Mouse (Mus musculus) intestine, postnatal 0 days (tissue): Measurements from ENCODE around the gene Fgf11. TPM values are rescaled to one million over a fixed set of nuclear protein-coding genes. Genes with fewer than 3 reads are reported as not detected.

Experiments used
- ATAC-seq: fragments of 200-750 bp; cut with Nextera tagmentation; 2 replicates; pipeline ENCODE4 v1.8.0; 2017; ENCODE audit warnings: mild to moderate bottlenecking, moderate TSS enrichment, moderate library complexity
- H3K27ac ChIP-seq: fragments of 300-500 bp; sonication (generic); 2 replicates; pipeline ENCODE4 v1.5.1; 2014; ENCODE audit warnings: mild to moderate bottlenecking, low read depth, low read length, moderate library complexity
- H3K27me3 ChIP-seq: fragments of 300-500 bp; sonication (generic); replicated peaks from 2 replicates; pipeline ENCODE4 v1.6.1; 2014; ENCODE audit warnings: low read length, mixed read lengths; ENCODE audit not compliant: control insufficient read depth, insufficient read depth
- H3K36me3 ChIP-seq: fragments of 300-500 bp; sonication (generic); 2 replicates; pipeline ENCODE4 v1.6.1; 2014; ENCODE audit warnings: mild to moderate bottlenecking, moderate library complexity; ENCODE audit not compliant: control insufficient read depth, insufficient read depth
- H3K4me1 ChIP-seq: fragments of 300-500 bp; sonication (generic); replicated peaks from 2 replicates; pipeline ENCODE4 v1.6.1; 2014; ENCODE audit warnings: antibody characterized with exemption, low read length, mixed read lengths; ENCODE audit not compliant: control insufficient read depth, insufficient read depth
- H3K4me2 ChIP-seq: fragments of 300-500 bp; sonication (generic); replicated peaks from 2 replicates; pipeline ENCODE4 v1.6.1; 2014; ENCODE audit warnings: low read depth, mild to moderate bottlenecking, moderate library complexity
- H3K4me3 ChIP-seq: fragments of 300-500 bp; sonication (generic); 2 replicates; pipeline ENCODE4 v1.5.1; 2014; ENCODE audit warnings: low read depth, low read length
- H3K9ac ChIP-seq: fragments of 300-500 bp; sonication (generic); 2 replicates; pipeline ENCODE4 v1.6.1; 2014; ENCODE audit warnings: mild to moderate bottlenecking, low read depth, low read length
- H3K9me3 ChIP-seq: fragments of 300-500 bp; sonication (generic); 2 replicates; pipeline ENCODE4 v1.6.1; 2016; ENCODE audit warnings: mixed run types; ENCODE audit not compliant: control insufficient read depth
- CTCF ChIP-seq: sonication (generic); IDR thresholded peaks from 2 replicates; pipeline ENCODE4 v1.5.1; 2016; ENCODE audit warnings: low read depth, mild to moderate bottlenecking, control low read depth, antibody characterized with exemption, moderate library complexity
- WGBS: fragments of 180-500 bp; shearing (Covaris S2); extraction: QIAGEN DNeasy Blood & Tissue Kit; methylation state at CpG from one replicate; pipeline ENCODE4 v1.1.7; 2014; 5-methylcytosine and 5-hydroxymethylcytosine counted together
- polyA plus RNA-seq: library from polyadenylated mRNA; unstranded; fragments of >200 nt; fragmentation: Nextera tagmentation; extraction: Ambion mirVana; gene quantifications from 2 replicates; pipeline ENCODE4 v1.2.1, GENCODE M21; 2015

Fgf11 gene
- polyA plus RNA-seq, 1 experiment from 2014 or later: 0.18 TPM

- H3K9ac ChIP-seq: no peak overlapping the region
- no peak for TF ChIP-seq CTCF
- peak overlapping the region; percentile 98; the same call in 1 of the 2 replicates for H3K4me2 ChIP-seq
- no peak overlapping the region for H3K4me3 ChIP-seq
- H3K9me3 ChIP-seq: no peaks in the 10 kb centered on the region
- no peaks in the 10 kb centered on the region for H3K4me1 ChIP-seq
- no peak overlapping the region for H3K27ac ChIP-seq
- 34% methylated on average over 4 of the region's 4 CpGs for WGBS
- no peaks in the 10 kb centered on the region for H3K36me3 ChIP-seq
- no peak for ATAC-seq
- peaks cover 15% of the 10 kb centered on the region; the same call in 1 of the 2 replicates for H3K27me3 ChIP-seq
These were observed 34.3 kb upstream of the Fgf11 start for GRCm38 (mm10) chr11:69835966-69836335.

GRCm38 (mm10) chr11:69835326-69835965 lies 33.8 kb upstream of the Fgf11 start:
- peak overlapping the region; percentile 98; the same call in 1 of the 2 replicates for H3K4me2 ChIP-seq
- H3K36me3 ChIP-seq: no peaks in the 10 kb centered on the region
- no peak overlapping the region for H3K27ac ChIP-seq
- H3K4me3 ChIP-seq: no peak overlapping the region
- TF ChIP-seq CTCF: no peak
- peaks cover 15% of the 10 kb centered on the region; the same call in 1 of the 2 replicates for H3K27me3 ChIP-seq
- 43% methylated on average over 9 of the region's 9 CpGs for WGBS
- no peaks in the 10 kb centered on the region for H3K9me3 ChIP-seq
- ATAC-seq: no peak
- no peaks in the 10 kb centered on the region for H3K4me1 ChIP-seq
- H3K9ac ChIP-seq: no peak overlapping the region

- no peak for ATAC-seq
- peak overlapping the region; percentile 50 for H3K9ac ChIP-seq
- TF ChIP-seq CTCF: peak; percentile 21
- no peaks in the 10 kb centered on the region for H3K9me3 ChIP-seq
- no peaks in the 10 kb centered on the region for H3K4me1 ChIP-seq
- no peaks in the 10 kb centered on the region for H3K36me3 ChIP-seq
- H3K4me2 ChIP-seq: peak overlapping the region; percentile 72
- 12% methylated on average over 42 of the region's 48 CpGs for WGBS
- peaks cover 15% of the 10 kb centered on the region; the same call in 1 of the 2 replicates for H3K27me3 ChIP-seq
- peak overlapping the region; percentile 38 for H3K4me3 ChIP-seq
- H3K27ac ChIP-seq: no peak overlapping the region
These were observed 32.4 kb upstream of the Fgf11 start for GRCm38 (mm10) chr11:69834001-69834549.

GRCm38 (mm10) chr11:69833554-69833953 lies 31.9 kb upstream of the Fgf11 start:
- H3K4me1 ChIP-seq: no peaks in the 10 kb centered on the region
- no peak for TF ChIP-seq CTCF
- H3K36me3 ChIP-seq: no peaks in the 10 kb centered on the region
- peak overlapping the region; percentile 50; the same call in 1 of the 2 replicates for H3K9ac ChIP-seq
- no peak for ATAC-seq
- 58% methylated on average over 8 of the region's 8 CpGs for WGBS
- no peaks in the 10 kb centered on the region for H3K9me3 ChIP-seq
- H3K27ac ChIP-seq: no peak overlapping the region
- peak overlapping the region; percentile 72 for H3K4me2 ChIP-seq
- H3K27me3 ChIP-seq: peaks cover 15% of the 10 kb centered on the region; the same call in 1 of the 2 replicates
- H3K4me3 ChIP-seq: peak overlapping the region; percentile 38

GRCm38 (mm10) chr11:69828832-69829231 lies 27.2 kb upstream of the Fgf11 start:
- Histone ChIP-seq H3K9me3 (no peaks in the 10 kb centered on the region), H3K4me1 (no peaks in the 10 kb centered on the region), H3K4me3 (no peak overlapping the region), H3K27ac (no peak overlapping the region), H3K4me2 (no peak overlapping the region), H3K36me3 (peaks cover 20% of the 10 kb centered on the region; the same call in 1 of the 2 replicates), H3K9ac (no peak overlapping the region), H3K27me3 (0 out of 2 replicates have a peak, but pooled peaks cover under 1% of the 10 kb centered on the region)
- no peak for TF ChIP-seq CTCF
- ATAC-seq: no peak
- 55% methylated on average over 5 of the region's 5 CpGs for WGBS

- WGBS: 61% methylated on average over 2 of the region's 2 CpGs
- H3K9me3 ChIP-seq: no peaks in the 10 kb centered on the region
- no peak for TF ChIP-seq CTCF
- no peaks in the 10 kb centered on the region for H3K27me3 ChIP-seq
- H3K27ac ChIP-seq: no peak overlapping the region
- H3K9ac ChIP-seq: 0 out of 2 replicates have a peak overlapping the region, but pooled peaks have one; percentile 7
- no peak overlapping the region for H3K4me3 ChIP-seq
- no peaks in the 10 kb centered on the region for H3K4me1 ChIP-seq
- no peak for ATAC-seq
- no peak overlapping the region for H3K4me2 ChIP-seq
- H3K36me3 ChIP-seq: peaks cover 20% of the 10 kb centered on the region; the same call in 1 of the 2 replicates
These were observed 21.8 kb upstream of the Fgf11 start for GRCm38 (mm10) chr11:69823456-69823855.
